Mouse (Mus musculus): ENCODE measurements around the gene Tarbp2.

The Tarbp2 gene

DNA sequence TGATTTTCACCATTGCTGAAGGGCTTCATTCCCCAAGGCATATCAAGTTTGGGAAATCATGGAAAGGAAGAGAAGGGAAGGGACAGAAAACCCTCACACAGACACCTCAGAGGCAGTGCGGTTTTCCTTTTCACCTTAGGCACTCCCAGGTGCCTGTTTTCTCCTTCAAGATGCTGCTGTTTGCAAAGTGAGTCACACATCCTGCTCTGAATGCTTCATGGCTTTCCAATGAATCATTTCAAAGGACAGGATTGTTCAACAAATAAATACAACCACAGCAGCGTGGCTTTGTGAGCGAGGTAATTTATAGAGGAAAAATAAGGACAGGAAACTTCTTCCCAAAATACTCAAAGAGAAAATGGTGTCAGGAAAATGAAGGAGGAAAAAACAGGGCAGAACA, 54.1 kb downstream of the Tarbp2 start:
- intact Hi-C loops (cut with DNase I) = no loop called here
